Mouse (Mus musculus): ENCODE results near the gene Gnptg. TPM values are rescaled to one million over a fixed set of nuclear protein-coding genes. Genes with fewer than 3 reads are reported as not detected.
A peak's percentile ranks its signal among the peaks of the same experiment; 100 is the strongest.

Gnptg gene
- polyA plus RNA-seq, 1 experiment from 2014 or later: 34.9 TPM

GRCm38 (mm10) chr17:25218967-25219366 lies 21.0 kb downstream of the Gnptg start:
- ATAC-seq (ENCODE audit: low FRiP score, low read depth): no peak

GRCm38 (mm10) chr17:25215431-25215830 lies 24.5 kb downstream of the Gnptg start:
- Histone ChIP-seq H3K9me3 (no peaks in the 10 kb centered on the region), H3K4me2 (replicated peaks) (no peak overlapping the region), H3K4me3 (no peak overlapping the region), H3K36me3 (peaks cover 91% of the 10 kb centered on the region), H3K4me1 (no peaks in the 10 kb centered on the region), H3K27me3 (no peaks in the 10 kb centered on the region), H3K9ac (no peak overlapping the region), H3K27ac (no peak overlapping the region)
- 87% methylated on average over 3 of the region's 3 CpGs for WGBS
- no peak for ATAC-seq (ENCODE audit: low FRiP score, low read depth)

More at GRCm38 (mm10) chr17:25218967-25219366, 21.0 kb downstream of the Gnptg start:
- H3K9ac ChIP-seq: no peak overlapping the region
- H3K4me2 ChIP-seq (replicated peaks): no peak overlapping the region
- H3K4me3 ChIP-seq: no peak overlapping the region
- H3K4me1 ChIP-seq: peaks cover 17% of the 10 kb centered on the region
- peaks cover 61% of the 10 kb centered on the region for H3K36me3 ChIP-seq
- WGBS: 91% methylated on average over 9 of the region's 9 CpGs
- no peaks in the 10 kb centered on the region for H3K27me3 ChIP-seq
- H3K27ac ChIP-seq: no peak overlapping the region
- no peaks in the 10 kb centered on the region for H3K9me3 ChIP-seq

DNA sequence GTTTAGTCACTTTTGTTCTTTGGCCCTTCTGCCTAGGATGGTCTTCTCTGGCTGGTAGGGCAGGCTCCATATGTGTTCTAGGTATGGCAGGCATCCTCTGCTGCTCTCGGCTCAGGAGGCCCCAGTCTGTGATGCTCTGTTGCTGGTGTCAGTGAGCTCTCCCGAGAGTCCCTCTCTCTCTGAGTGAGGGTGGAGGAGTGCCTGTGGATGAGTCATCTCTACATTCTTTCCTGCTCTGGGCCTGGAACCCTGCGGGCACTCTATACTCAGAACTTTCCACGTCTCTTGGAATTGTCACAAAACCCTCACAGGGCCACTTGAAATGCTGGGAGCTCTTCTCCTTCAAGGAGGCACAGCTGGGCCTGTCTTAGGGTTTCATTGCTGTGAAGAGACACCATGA lies 28.2 kb downstream of the Gnptg start:
- Histone ChIP-seq H3K9me3 (no peaks in the 10 kb centered on the region), H3K27me3 (no peaks in the 10 kb centered on the region), H3K4me1 (no peaks in the 10 kb centered on the region), H3K9ac (no peak overlapping the region), H3K4me3 (no peak overlapping the region), H3K4me2 (replicated peaks) (no peak overlapping the region), H3K27ac (no peak overlapping the region), H3K36me3 (peaks cover 96% of the 10 kb centered on the region)
- 89% methylated on average over 4 of the region's 4 CpGs for WGBS
- ATAC-seq (ENCODE audit: low FRiP score, low read depth): no peak

DNA sequence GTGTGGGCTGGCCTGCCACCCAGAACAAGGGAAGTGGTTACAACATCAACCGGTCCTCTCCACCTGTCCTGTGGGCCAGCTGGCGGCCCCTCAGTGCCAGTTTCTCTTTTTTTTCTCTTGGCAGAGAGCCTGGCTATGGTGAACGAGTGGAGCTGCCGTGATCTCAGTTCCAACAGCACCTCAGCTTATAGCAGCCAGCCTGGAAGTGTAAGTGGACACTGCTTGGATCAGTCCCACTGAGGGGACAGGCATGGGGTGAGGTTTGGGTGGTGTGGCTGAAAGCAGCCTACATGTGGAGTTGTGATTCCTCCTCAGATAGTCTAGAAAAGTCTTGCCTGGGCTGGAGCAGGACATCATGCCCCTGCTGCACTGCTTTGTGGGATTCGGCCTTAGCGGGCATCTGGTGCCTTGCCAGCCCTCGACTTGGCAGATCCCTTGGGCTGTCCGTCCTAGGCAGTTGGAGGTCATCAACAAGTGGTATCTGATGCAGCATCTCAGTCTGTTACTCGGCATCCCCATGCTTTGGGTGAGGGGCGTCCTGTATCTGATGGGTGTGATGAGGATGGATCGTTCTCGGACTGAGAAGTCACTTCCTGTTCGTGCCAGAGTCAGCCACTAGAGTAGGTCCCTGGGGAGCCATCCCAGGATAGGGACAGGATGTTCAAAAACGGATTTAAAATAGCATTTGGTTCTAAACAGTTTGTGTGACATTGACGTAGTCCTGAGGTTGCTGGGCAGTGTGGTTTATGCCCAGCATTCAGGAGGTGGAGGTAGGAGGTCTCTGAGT lies 29.1 kb downstream of the Gnptg start:
- H3K36me3 ChIP-seq: peaks cover 97% of the 10 kb centered on the region

GRCm38 (mm10) chr17:25210006-25210405 lies 29.9 kb downstream of the Gnptg start:
- no peak for ATAC-seq (ENCODE audit: low FRiP score, low read depth)
- WGBS: 92% methylated on average over 4 of the region's 4 CpGs

More for the DNA sequence above, 29.1 kb downstream of the Gnptg start:
- Histone ChIP-seq H3K4me1 (no peaks in the 10 kb centered on the region), H3K27me3 (no peaks in the 10 kb centered on the region), H3K4me2 (replicated peaks) (no peak overlapping the region), H3K9me3 (no peaks in the 10 kb centered on the region), H3K27ac (no peak overlapping the region), H3K4me3 (no peak overlapping the region), H3K9ac (no peak overlapping the region)
- ATAC-seq (ENCODE audit: low FRiP score, low read depth): no peak
- 84% methylated on average over 15 of the region's 15 CpGs for WGBS

GRCm38 (mm10) chr17:25202401-25202800 lies 37.5 kb downstream of the Gnptg start:
- Histone ChIP-seq H3K4me3 (no peak overlapping the region), H3K27ac (no peak overlapping the region), H3K4me2 (replicated peaks) (no peak overlapping the region), H3K9ac (no peak overlapping the region), H3K9me3 (no peaks in the 10 kb centered on the region), H3K36me3 (peaks cover 85% of the 10 kb centered on the region), H3K4me1 (no peaks in the 10 kb centered on the region), H3K27me3 (no peaks in the 10 kb centered on the region)
- 94% methylated on average over 4 of the region's 4 CpGs for WGBS
- ATAC-seq (ENCODE audit: low FRiP score, low read depth): no peak

More at GRCm38 (mm10) chr17:25210006-25210405, 29.9 kb downstream of the Gnptg start:
- Histone ChIP-seq H3K27ac (no peak overlapping the region), H3K36me3 (peaks cover 97% of the 10 kb centered on the region), H3K27me3 (no peaks in the 10 kb centered on the region), H3K4me1 (no peaks in the 10 kb centered on the region), H3K4me3 (no peak overlapping the region), H3K9ac (no peak overlapping the region), H3K9me3 (no peaks in the 10 kb centered on the region), H3K4me2 (replicated peaks) (no peak overlapping the region)

GRCm38 (mm10) chr17:25189091-25189490 lies 50.8 kb downstream of the Gnptg start:
- ATAC-seq (ENCODE audit: low FRiP score, low read depth): no peak
- H3K27ac ChIP-seq: no peak overlapping the region
- peak overlapping the region; percentile 93 for H3K4me2 ChIP-seq (replicated peaks)
- H3K27me3 ChIP-seq: no peaks in the 10 kb centered on the region
- no peaks in the 10 kb centered on the region for H3K9me3 ChIP-seq
- peaks cover 30% of the 10 kb centered on the region for H3K4me1 ChIP-seq
- peaks cover 42% of the 10 kb centered on the region for H3K36me3 ChIP-seq
- H3K9ac ChIP-seq: peak overlapping the region; percentile 93
- H3K4me3 ChIP-seq: peak overlapping the region; percentile 98
- WGBS: 5% methylated on average over 15 of the region's 16 CpGs

- whole genome bisulfite sequencing: under 1% methylated on average over 102 of the region's 104 CpGs
- H3K9me3 ChIP-seq: no peaks in the 10 kb centered on the region
- peak within 1 kb of the TSS; percentile 98 for H3K4me3 ChIP-seq
- no peaks in the 10 kb centered on the region for H3K27me3 ChIP-seq
- H3K9ac ChIP-seq: peak within 1 kb of the TSS; percentile 93
- peaks cover 35% of the 10 kb centered on the region for H3K4me1 ChIP-seq
- H3K36me3 ChIP-seq: peaks cover 35% of the 10 kb centered on the region
- peak within 1 kb of the TSS; percentile 93 for H3K4me2 ChIP-seq (replicated peaks)
- peak; percentile 54 for ATAC-seq (ENCODE audit: low FRiP score, low read depth)
- peak within 1 kb of the TSS; percentile 72 for H3K27ac ChIP-seq
Measured at GRCm38 (mm10) chr17:25188150-25189031, 51.5 kb downstream of the Gnptg start, which contains the start of gene Unkl. Unkl (plus strand) TSS chr17:25188397.

DNA sequence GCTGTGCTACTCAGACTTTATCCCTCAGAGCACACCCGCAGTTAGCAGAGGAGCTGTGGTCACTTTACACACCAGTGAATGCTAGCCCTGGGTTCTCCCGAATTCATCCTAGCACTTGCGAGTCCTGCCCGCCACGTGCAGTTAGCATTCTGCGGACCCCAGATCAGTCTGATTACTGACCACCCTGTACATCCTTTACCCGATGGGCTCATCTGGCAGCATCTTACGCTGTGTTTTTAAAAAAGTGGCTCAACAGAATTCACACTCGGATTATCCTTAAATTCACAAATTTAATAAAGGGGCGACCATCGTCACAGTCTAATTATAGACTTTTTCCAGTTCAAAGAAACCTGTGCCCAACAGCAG lies 52.2 kb downstream of the Gnptg start:
- Histone ChIP-seq H3K4me3 (peak overlapping the region; percentile 98), H3K9me3 (no peaks in the 10 kb centered on the region), H3K4me2 (replicated peaks) (peak overlapping the region; percentile 93), H3K27ac (peak overlapping the region; percentile 72), H3K27me3 (no peaks in the 10 kb centered on the region), H3K36me3 (peaks cover 28% of the 10 kb centered on the region), H3K9ac (peak overlapping the region; percentile 93), H3K4me1 (peaks cover 38% of the 10 kb centered on the region)
- WGBS: 8% methylated on average over 11 of the region's 11 CpGs
- ATAC-seq (ENCODE audit: low FRiP score, low read depth): no peak

DNA sequence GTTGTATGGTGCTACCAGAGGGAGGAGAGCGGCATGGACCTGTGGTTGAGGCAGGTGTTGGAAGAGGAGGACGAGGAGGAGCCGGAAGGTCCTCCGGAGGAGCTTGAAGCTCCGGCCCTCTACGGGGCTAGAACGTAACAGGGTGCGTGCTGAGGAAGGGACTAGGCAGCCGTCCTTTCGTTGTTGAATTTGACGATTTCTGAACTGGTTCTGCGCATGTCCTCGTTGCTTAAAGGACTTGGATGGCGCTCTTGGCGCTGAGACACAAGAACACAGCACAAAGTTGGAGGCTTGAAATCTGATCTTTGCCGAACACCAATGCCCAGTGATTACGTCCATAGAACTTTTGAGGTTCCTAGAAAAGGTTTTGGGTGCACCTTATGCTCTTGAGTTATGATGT lies 55.0 kb downstream of the Gnptg start:
- 8% methylated on average over 17 of the region's 17 CpGs for WGBS
- H3K4me1 ChIP-seq: peaks cover 35% of the 10 kb centered on the region

DNA sequence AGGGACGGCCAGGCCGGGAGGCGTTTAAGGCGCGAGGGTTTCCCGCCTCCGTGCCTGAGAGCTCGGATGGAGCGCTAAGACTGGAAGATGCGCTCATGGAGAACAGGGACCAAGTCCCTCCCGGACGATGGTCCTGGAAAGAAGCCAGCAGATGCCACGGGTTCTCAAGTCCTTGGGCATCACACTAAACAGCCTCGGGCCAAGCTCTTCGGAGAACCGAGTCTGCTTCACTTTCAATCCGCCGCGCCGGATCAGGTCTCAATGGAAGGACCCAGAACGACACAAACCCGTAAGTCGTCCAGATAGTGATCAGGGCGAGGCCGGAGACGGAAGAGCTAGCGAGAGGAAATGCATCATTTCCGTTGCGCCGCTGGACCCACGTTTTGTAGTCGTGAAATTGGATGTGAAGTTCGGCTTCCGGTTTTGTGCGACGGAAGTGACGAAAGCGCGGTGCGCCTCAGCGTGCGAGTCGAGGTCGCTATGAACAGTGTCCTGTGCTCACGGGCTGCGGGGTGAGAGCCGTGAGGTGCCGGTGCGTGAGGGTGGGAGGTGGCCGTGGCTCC lies 55.7 kb downstream of the Gnptg start, which contains the start of gene BC003965:
Gene BC003965, plus strand, starts transcription at position 426 of the 563 bp plus-strand sequence.
- Histone ChIP-seq H3K27me3 (peaks cover 7% of the 10 kb centered on the region; the same call in 1 of the 2 replicates), H3K27ac (peak within 1 kb of the TSS; percentile 93), H3K36me3 (peaks cover 7% of the 10 kb centered on the region; the same call in 1 of the 2 replicates), H3K4me3 (peak within 1 kb of the TSS; percentile 98), H3K4me1 (peaks cover 28% of the 10 kb centered on the region), H3K4me2 (replicated peaks) (peak within 1 kb of the TSS; percentile 100), H3K9me3 (no peaks in the 10 kb centered on the region), H3K9ac (peak within 1 kb of the TSS; percentile 88)
- WGBS: under 1% methylated on average over 50 of the region's 50 CpGs
- ATAC-seq (ENCODE audit: low FRiP score, low read depth): peak; percentile 84

More for the DNA sequence above, 55.0 kb downstream of the Gnptg start:
- Histone ChIP-seq H3K36me3 (peaks cover 7% of the 10 kb centered on the region; the same call in 1 of the 2 replicates), H3K27me3 (peaks cover 7% of the 10 kb centered on the region; the same call in 1 of the 2 replicates), H3K27ac (0 out of 2 replicates have a peak overlapping the region, but pooled peaks have one; percentile 28), H3K9me3 (no peaks in the 10 kb centered on the region), H3K4me2 (replicated peaks) (peak overlapping the region; percentile 100), H3K9ac (peak overlapping the region; percentile 88), H3K4me3 (peak overlapping the region; percentile 98)
- no peak for ATAC-seq (ENCODE audit: low FRiP score, low read depth)

All from limb, embryonic 13.5 days (tissue).